Mouse (Mus musculus): ENCODE measurements around the gene Gpr4.

Gpr4 gene

GRCm38 (mm10) chr7:19214940-19215339 is 2.6 kb downstream of the Gpr4 start:
- H3K9me3 ChIP-seq (ENCODE audit: low read length) = peaks cover 17% of the 10 kb centered on the region
- TF ChIP-seq CTCF (conservative IDR thresholded peaks at IDR 0.05; ENCODE audit: low read length) (no peak), NANOG (IDR thresholded peaks at IDR 0.05; ENCODE audit: borderline replicate concordance, low read length) (no peak), POU5F1 (IDR thresholded peaks at IDR 0.05; ENCODE audit: borderline replicate concordance, low read length) (no peak)
- peaks cover 5% of the 10 kb centered on the region; the same call in 1 of the 2 replicates for H3K36me3 ChIP-seq (ENCODE audit: insufficient read depth, low read length)
- peaks cover 7% of the 10 kb centered on the region; the same call in 1 of the 2 replicates for H3K27me3 ChIP-seq (ENCODE audit: insufficient read depth, low read length)
- peaks cover 62% of the 10 kb centered on the region for H3K4me1 ChIP-seq (replicated peaks; ENCODE audit: low read depth, low read length)
- peak overlapping the region; percentile 5; the same call in 1 of the 2 replicates for H3K4me3 ChIP-seq (replicated peaks; ENCODE audit: low read length)

GRCm38 (mm10) chr7:19217492-19217891 is 5.2 kb downstream of the Gpr4 start:
- H3K36me3 ChIP-seq (ENCODE audit: insufficient read depth, low read length) = peaks cover 9% of the 10 kb centered on the region; the same call in 1 of the 2 replicates
- H3K27me3 ChIP-seq (ENCODE audit: insufficient read depth, low read length) = peaks cover 7% of the 10 kb centered on the region; the same call in 1 of the 2 replicates
- peaks cover 7% of the 10 kb centered on the region; the same call in 1 of the 2 replicates for H3K9me3 ChIP-seq (ENCODE audit: low read length)
- peaks cover 59% of the 10 kb centered on the region for H3K4me1 ChIP-seq (replicated peaks; ENCODE audit: low read depth, low read length)
- H3K4me3 ChIP-seq (replicated peaks; ENCODE audit: low read length) = no peak overlapping the region
- no peak for TF ChIP-seq CTCF (conservative IDR thresholded peaks at IDR 0.05; ENCODE audit: low read length)
- no peak for TF ChIP-seq POU5F1 (IDR thresholded peaks at IDR 0.05; ENCODE audit: borderline replicate concordance, low read length)
- no peak for TF ChIP-seq NANOG (IDR thresholded peaks at IDR 0.05; ENCODE audit: borderline replicate concordance, low read length)

GRCm38 (mm10) chr7:19217944-19218343 is 5.6 kb downstream of the Gpr4 start:
- no peak for TF ChIP-seq NANOG (IDR thresholded peaks at IDR 0.05; ENCODE audit: borderline replicate concordance, low read length)
- TF ChIP-seq POU5F1 (IDR thresholded peaks at IDR 0.05; ENCODE audit: borderline replicate concordance, low read length) = no peak
- no peak for TF ChIP-seq CTCF (conservative IDR thresholded peaks at IDR 0.05; ENCODE audit: low read length)
- H3K36me3 ChIP-seq (ENCODE audit: insufficient read depth, low read length) = peaks cover 13% of the 10 kb centered on the region
- H3K27me3 ChIP-seq (ENCODE audit: insufficient read depth, low read length) = peaks cover 6% of the 10 kb centered on the region; the same call in 1 of the 2 replicates
- peaks cover 7% of the 10 kb centered on the region; the same call in 1 of the 2 replicates for H3K9me3 ChIP-seq (ENCODE audit: low read length)
- peaks cover 62% of the 10 kb centered on the region for H3K4me1 ChIP-seq (replicated peaks; ENCODE audit: low read depth, low read length)
- H3K4me3 ChIP-seq (replicated peaks; ENCODE audit: low read length) = no peak overlapping the region

GRCm38 (mm10) chr7:19220061-19220460 is 7.7 kb downstream of the Gpr4 start:
- no peak overlapping the region for H3K4me3 ChIP-seq (replicated peaks; ENCODE audit: low read length)
- H3K36me3 ChIP-seq (ENCODE audit: insufficient read depth, low read length) = peaks cover 28% of the 10 kb centered on the region
- H3K27me3 ChIP-seq (ENCODE audit: insufficient read depth, low read length) = no peaks in the 10 kb centered on the region
- peaks cover 7% of the 10 kb centered on the region; the same call in 1 of the 2 replicates for H3K9me3 ChIP-seq (ENCODE audit: low read length)
- H3K4me1 ChIP-seq (replicated peaks; ENCODE audit: low read depth, low read length) = peaks cover 61% of the 10 kb centered on the region
- TF ChIP-seq NANOG (IDR thresholded peaks at IDR 0.05; ENCODE audit: borderline replicate concordance, low read length) (no peak), POU5F1 (IDR thresholded peaks at IDR 0.05; ENCODE audit: borderline replicate concordance, low read length) (no peak), CTCF (conservative IDR thresholded peaks at IDR 0.05; ENCODE audit: low read length) (no peak)

GRCm38 (mm10) chr7:19222189-19222588 is 9.9 kb downstream of the Gpr4 start:
- peaks cover 7% of the 10 kb centered on the region; the same call in 1 of the 2 replicates for H3K9me3 ChIP-seq (ENCODE audit: low read length)
- H3K27me3 ChIP-seq (ENCODE audit: insufficient read depth, low read length) = no peaks in the 10 kb centered on the region
- TF ChIP-seq NANOG (IDR thresholded peaks at IDR 0.05; ENCODE audit: borderline replicate concordance, low read length) (no peak), CTCF (conservative IDR thresholded peaks at IDR 0.05; ENCODE audit: low read length) (no peak), POU5F1 (IDR thresholded peaks at IDR 0.05; ENCODE audit: borderline replicate concordance, low read length) (no peak)
- peaks cover 38% of the 10 kb centered on the region for H3K36me3 ChIP-seq (ENCODE audit: insufficient read depth, low read length)
- H3K4me1 ChIP-seq (replicated peaks; ENCODE audit: low read depth, low read length) = peaks cover 68% of the 10 kb centered on the region
- H3K4me3 ChIP-seq (replicated peaks; ENCODE audit: low read length) = peak overlapping the region; percentile 64

GRCm38 (mm10) chr7:19222875-19223274 is 10.5 kb downstream of the Gpr4 start:
- H3K27me3 ChIP-seq (ENCODE audit: insufficient read depth, low read length) = no peaks in the 10 kb centered on the region
- peaks cover 7% of the 10 kb centered on the region; the same call in 1 of the 2 replicates for H3K9me3 ChIP-seq (ENCODE audit: low read length)
- H3K36me3 ChIP-seq (ENCODE audit: insufficient read depth, low read length) = peaks cover 38% of the 10 kb centered on the region
- peaks cover 66% of the 10 kb centered on the region for H3K4me1 ChIP-seq (replicated peaks; ENCODE audit: low read depth, low read length)
- H3K4me3 ChIP-seq (replicated peaks; ENCODE audit: low read length) = peak overlapping the region; percentile 64
- no peak for TF ChIP-seq POU5F1 (IDR thresholded peaks at IDR 0.05; ENCODE audit: borderline replicate concordance, low read length)
- TF ChIP-seq NANOG (IDR thresholded peaks at IDR 0.05; ENCODE audit: borderline replicate concordance, low read length) = no peak
- TF ChIP-seq CTCF (conservative IDR thresholded peaks at IDR 0.05; ENCODE audit: low read length) = no peak

GRCm38 (mm10) chr7:19224933-19225332 is 12.6 kb downstream of the Gpr4 start:
- Histone ChIP-seq H3K27me3 (ENCODE audit: insufficient read depth, low read length) (no peaks in the 10 kb centered on the region), H3K36me3 (ENCODE audit: insufficient read depth, low read length) (peaks cover 34% of the 10 kb centered on the region), H3K9me3 (ENCODE audit: low read length) (no peaks in the 10 kb centered on the region), H3K4me3 (replicated peaks; ENCODE audit: low read length) (no peak overlapping the region), H3K4me1 (replicated peaks; ENCODE audit: low read depth, low read length) (peaks cover 64% of the 10 kb centered on the region)
- no peak for TF ChIP-seq NANOG (IDR thresholded peaks at IDR 0.05; ENCODE audit: borderline replicate concordance, low read length)
- no peak for TF ChIP-seq CTCF (conservative IDR thresholded peaks at IDR 0.05; ENCODE audit: low read length)
- no peak for TF ChIP-seq POU5F1 (IDR thresholded peaks at IDR 0.05; ENCODE audit: borderline replicate concordance, low read length)

GRCm38 (mm10) chr7:19226817-19227797 is 14.8 kb downstream of the Gpr4 start:
- H3K9me3 ChIP-seq (ENCODE audit: low read length) = no peaks in the 10 kb centered on the region
- peaks cover 80% of the 10 kb centered on the region for H3K4me1 ChIP-seq (replicated peaks; ENCODE audit: low read depth, low read length)
- H3K27me3 ChIP-seq (ENCODE audit: insufficient read depth, low read length) = no peaks in the 10 kb centered on the region
- H3K4me3 ChIP-seq (replicated peaks; ENCODE audit: low read length) = peak overlapping the region; percentile 89
- peaks cover 52% of the 10 kb centered on the region for H3K36me3 ChIP-seq (ENCODE audit: insufficient read depth, low read length)
- TF ChIP-seq CTCF (conservative IDR thresholded peaks at IDR 0.05; ENCODE audit: low read length) (no peak), POU5F1 (IDR thresholded peaks at IDR 0.05; ENCODE audit: borderline replicate concordance, low read length) (no peak), NANOG (IDR thresholded peaks at IDR 0.05; ENCODE audit: borderline replicate concordance, low read length) (no peak)

All from E14TG2a.4 (cell line).